Mouse (Mus musculus) left cerebral cortex, postnatal 36 days (tissue): Measurements from ENCODE around the gene Xrcc2. TPM values are rescaled to one million over a fixed set of nuclear protein-coding genes. Genes with fewer than 3 reads are reported as not detected.
A peak's percentile ranks its signal among the peaks of the same experiment; 100 is the strongest.

ENCODE experiments used
- DNase-seq, 2 experiments: peaks; one replicate each; pipeline ENCODE4 v3.0.0; 2021 to 2022; ENCODE audit warnings: low spot score in 2 of 2, mixed read lengths in 1 of 2
- intact Hi-C: fragments of 180-260 bp; cut with DNase I; formaldehyde crosslinking; loops from one replicate; pipeline ENCODE4 v1.15.1; 2025
- total RNA-seq, 2 experiments: library from RNA; stranded (reverse); gene quantifications; 2 replicates each; pipeline ENCODE4 v1.2.3; 2021

Xrcc2 gene
- total RNA-seq, 2 experiments from 2014 or later, result 5.0 to 5.9 TPM

- no peak for DNase-seq
- intact Hi-C loops, result no loop called here
Measured at GRCm38 (mm10) chr5:25671696-25672520, 33.7 kb downstream of the Xrcc2 start.

GRCm38 (mm10) chr5:25671051-25671450 lies 34.6 kb downstream of the Xrcc2 start:
- intact Hi-C loops, result no loop called here
- no peak for DNase-seq

GRCm38 (mm10) chr5:25668306-25668705 lies 37.3 kb downstream of the Xrcc2 start:
- no peak for DNase-seq
- intact Hi-C loops, result no loop called here

GRCm38 (mm10) chr5:25666684-25667083 lies 38.9 kb downstream of the Xrcc2 start:
- DNase-seq, result no peak
- intact Hi-C loops, result no loop called here

GRCm38 (mm10) chr5:25666108-25666507 lies 39.5 kb downstream of the Xrcc2 start:
- intact Hi-C loops, result no loop called here
- DNase-seq, result peak in 1 of 2 experiments; percentile 13

- DNase-seq, result no peak
- intact Hi-C loops, result no loop called here
Measured at GRCm38 (mm10) chr5:25665516-25665915, 40.1 kb downstream of the Xrcc2 start.

- intact Hi-C loops, result no loop called here
- DNase-seq, result no peak
Measured at GRCm38 (mm10) chr5:25663165-25663564, 42.5 kb downstream of the Xrcc2 start.

GRCm38 (mm10) chr5:25654578-25654987 lies 51.0 kb downstream of the Xrcc2 start:
- no peak for DNase-seq
- intact Hi-C loops, result no loop called here

GRCm38 (mm10) chr5:25653377-25653776 lies 52.2 kb downstream of the Xrcc2 start:
- intact Hi-C loops, result no loop called here
- DNase-seq, result no peak

- peak in 1 of 2 experiments; percentile 12 for DNase-seq
- intact Hi-C loops, result no loop called here
Measured at GRCm38 (mm10) chr5:25652435-25652834, 53.2 kb downstream of the Xrcc2 start.

- DNase-seq, result no peak
Measured at GRCm38 (mm10) chr5:25645661-25646364, 59.8 kb downstream of the Xrcc2 start.

GRCm38 (mm10) chr5:25644509-25644908 lies 61.1 kb downstream of the Xrcc2 start:
- intact Hi-C loops, result no loop called here
- no peak for DNase-seq

More at GRCm38 (mm10) chr5:25645661-25646364, 59.8 kb downstream of the Xrcc2 start:
- intact Hi-C loops, result no loop called here

- no peak for DNase-seq
- intact Hi-C loops, result no loop called here
Measured at GRCm38 (mm10) chr5:25642741-25643140, 62.9 kb downstream of the Xrcc2 start.

Other genes with a start within 250 kb of the Xrcc2 start
- 10 to 100 TPM; 55.0 to 78.4 TPM for gene Kmt2c, start 207.0 kb downstream of the Xrcc2 start, total RNA-seq
- under 1 TPM in 1 of 2 experiments, not detected in 1; 0.27 TPM for gene Cct8l1, start 189.8 kb downstream of the Xrcc2 start, total RNA-seq
- gene Actr3b, start 54.2 kb upstream of the Xrcc2 start, total RNA-seq, result 100 to 1,000 TPM; 122 to 133 TPM
- gene Gm21663, start 236.6 kb upstream of the Xrcc2 start, total RNA-seq, result not detected
- not detected for gene Gm21671, start 248.6 kb upstream of the Xrcc2 start, total RNA-seq